Mouse (Mus musculus) MEL (cell line): ENCODE data around the gene Gm42791.

Experiments used
- CHD1 ChIP-seq: IDR thresholded peaks from 2 replicates; pipeline ENCODE4 v1.6.1; 2012; ENCODE audit warnings: low read depth, mild to moderate bottlenecking, inconsistent platforms, low read length, improper control_type of control experiment
- CTCF ChIP-seq, 3 experiments: IDR thresholded peaks in 2 of 3; conservative IDR thresholded peaks in 1 of 3; 2 replicates each; pipeline ENCODE4 v1.5.1; 2011 to 2012; ENCODE audit warnings: low read length in 3 of 3, low read depth in 2 of 3, mild to moderate bottlenecking in 2 of 3, improper control_type of control experiment in 1 of 3, inconsistent platforms in 1 of 3, mixed read lengths in 1 of 3, moderate library complexity in 1 of 3; ENCODE audit not compliant: control insufficient read depth in 1 of 3, insufficient read depth in 1 of 3, poor library complexity in 1 of 3, severe bottlenecking in 1 of 3
- ETS1 ChIP-seq: IDR thresholded peaks from 2 replicates; pipeline ENCODE4 v1.6.1; 2012; ENCODE audit warnings: low read depth, mild to moderate bottlenecking, inconsistent platforms, low read length, improper control_type of control experiment, moderate library complexity
- GATA1 ChIP-seq: IDR thresholded peaks from 2 replicates; pipeline ENCODE4 v1.6.1; 2011; ENCODE audit warnings: low read depth, low read length, improper control_type of control experiment
- MAX ChIP-seq: IDR thresholded peaks from 2 replicates; pipeline ENCODE4 v1.6.1; 2011; ENCODE audit warnings: low read length, improper control_type of control experiment
- MEF2A ChIP-seq: IDR thresholded peaks from 2 replicates; pipeline ENCODE4 v1.6.1; 2014; ENCODE audit warnings: low read depth, mild to moderate bottlenecking, inconsistent platforms, low read length, improper control_type of control experiment; ENCODE audit not compliant: poor library complexity, insufficient replicate concordance, severe bottlenecking; ENCODE audit errors: extremely low read depth
- MXI1 ChIP-seq: IDR thresholded peaks from 2 replicates; pipeline ENCODE4 v1.6.1; 2011; ENCODE audit warnings: mild to moderate bottlenecking, low read depth, low read length, improper control_type of control experiment
- NRF1 ChIP-seq: IDR thresholded peaks from 2 replicates; pipeline ENCODE4 v1.6.1; 2014; ENCODE audit warnings: low read depth, mild to moderate bottlenecking, inconsistent platforms, low read length, improper control_type of control experiment, moderate library complexity; ENCODE audit not compliant: poor library complexity, insufficient read depth, severe bottlenecking
- POLR2A ChIP-seq, 2 experiments: IDR thresholded peaks; 2 replicates each; pipeline ENCODE4 v1.6.1; 2011 to 2012; ENCODE audit warnings: low read length in 2 of 2, mild to moderate bottlenecking in 2 of 2, control low read depth in 1 of 2, improper control_type of control experiment in 1 of 2, low read depth in 1 of 2, moderate library complexity in 1 of 2; ENCODE audit not compliant: control insufficient read depth in 1 of 2, insufficient read depth in 1 of 2, poor library complexity in 1 of 2
- RCOR1 ChIP-seq: IDR thresholded peaks from 2 replicates; pipeline ENCODE4 v1.6.1; 2012; ENCODE audit warnings: low read depth, mild to moderate bottlenecking, inconsistent platforms, low read length, improper control_type of control experiment
- SMC3 ChIP-seq: IDR thresholded peaks from 2 replicates; pipeline ENCODE4 v1.6.1; 2011; ENCODE audit warnings: low read depth, low read length, improper control_type of control experiment
- ZNF384 ChIP-seq: IDR thresholded peaks from 2 replicates; pipeline ENCODE4 v1.6.1; 2012; ENCODE audit warnings: low read depth, mild to moderate bottlenecking, inconsistent platforms, low read length, improper control_type of control experiment

- TF ChIP-seq GATA1 (no peak), CTCF (IDR thresholded peaks at IDR 0.05 in 2 of 3, conservative IDR thresholded peaks at IDR 0.05 in 1 of 3; ENCODE audit: control insufficient read depth in 1 of 3, insufficient read depth in 1 of 3, low read depth in 2 of 3, low read length in 3 of 3, poor library complexity in 1 of 3, severe bottlenecking in 1 of 3) (no peak), RCOR1 (no peak), CHD1 (no peak), MAX (no peak), SMC3 (no peak), NRF1 (no peak), MXI1 (no peak), POLR2A (IDR thresholded peaks at IDR 0.05; ENCODE audit: control insufficient read depth in 1 of 2, insufficient read depth in 1 of 2, low read depth in 1 of 2, low read length in 2 of 2, poor library complexity in 1 of 2) (no peak), MEF2A (no peak), ETS1 (no peak), ZNF384 (no peak)
Observed at GRCm38 (mm10) chr5:148866571-148866970, 128.4 kb downstream of the Gm42791 start.
